Mouse (Mus musculus): ENCODE data around the gene Magt1.

DNA sequence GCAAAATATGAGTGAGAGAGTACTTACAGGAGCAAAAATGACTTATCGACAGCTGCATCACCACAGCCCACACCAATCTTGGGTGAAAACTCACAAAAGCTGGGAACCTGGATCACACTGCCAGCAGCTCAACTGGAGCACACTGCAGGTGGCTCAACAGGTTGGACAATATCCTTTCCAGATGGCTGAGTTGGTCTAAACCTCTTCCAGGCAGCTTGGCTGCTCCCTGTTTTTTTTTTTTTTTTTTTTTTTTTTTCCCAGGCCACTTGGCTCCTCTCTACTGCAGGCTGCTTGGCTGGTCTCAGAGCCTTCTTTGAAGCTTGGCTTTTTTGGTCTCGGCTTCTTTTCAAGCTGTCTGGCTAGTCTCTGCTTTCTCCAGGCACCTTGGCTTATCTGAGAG is 57.7 kb downstream of the Magt1 start:
- no peak for TF ChIP-seq MAFK (IDR thresholded peaks at IDR 0.05; ENCODE audit: insufficient replicate concordance, low read length)
- TF ChIP-seq E2F4 (IDR thresholded peaks at IDR 0.05; ENCODE audit: insufficient replicate concordance, low read depth, low read length), result no peak
